Mouse (Mus musculus) brown adipose tissue, adult 24 weeks (tissue): ENCODE results near the gene Palld. TPM values are rescaled to one million over a fixed set of nuclear protein-coding genes. Genes with fewer than 3 reads are reported as not detected.
A peak's percentile ranks its signal among the peaks of the same experiment; 100 is the strongest.

ENCODE experiments used
- H3K27ac ChIP-seq: fragments of 200-500 bp; replicated peaks from 2 replicates; pipeline ENCODE4 v1.5.1; 2012; ENCODE audit warnings: low read depth, mild to moderate bottlenecking, low read length
- H3K4me1 ChIP-seq: fragments of 200-500 bp; 2 replicates; pipeline ENCODE4 v1.6.1; 2012; ENCODE audit warnings: low read length, mixed read lengths; ENCODE audit not compliant: control insufficient read depth, insufficient read depth, insufficient read length
- H3K4me3 ChIP-seq: fragments of 200-500 bp; 2 replicates; pipeline ENCODE4 v1.5.1; 2012; ENCODE audit warnings: low read depth, mild to moderate bottlenecking, low read length, moderate library complexity; ENCODE audit not compliant: insufficient read depth
- polyA plus RNA-seq: library from polyadenylated mRNA; stranded (reverse); fragments of >200 nt; gene quantifications from 2 replicates; pipeline ENCODE4 v1.2.4, GENCODE M21; 2012; ENCODE audit not compliant: missing spikeins, insufficient read depth, insufficient read length

Gene Palld
- polyA plus RNA-seq, 1 experiment, result 14.7 TPM

- H3K4me3 ChIP-seq, result no peak overlapping the region
- H3K27ac ChIP-seq, result 0 out of 2 replicates have a peak overlapping the region, but pooled peaks have one; percentile 21
Measured at GRCm38 (mm10) chr8:61579831-61580230, 322.7 kb downstream of the Palld start.

GRCm38 (mm10) chr8:61578754-61579153 lies 323.7 kb downstream of the Palld start:
- no peak overlapping the region for H3K27ac ChIP-seq
- peaks cover 26% of the 10 kb centered on the region for H3K4me1 ChIP-seq
- H3K4me3 ChIP-seq, result no peak overlapping the region

More at GRCm38 (mm10) chr8:61579831-61580230, 322.7 kb downstream of the Palld start:
- peaks cover 27% of the 10 kb centered on the region for H3K4me1 ChIP-seq

GRCm38 (mm10) chr8:61575096-61575653 lies 327.3 kb downstream of the Palld start:
- Histone ChIP-seq H3K27ac (no peak overlapping the region), H3K4me1 (peaks cover 29% of the 10 kb centered on the region), H3K4me3 (no peak overlapping the region)

GRCm38 (mm10) chr8:61574526-61574925 lies 328.0 kb downstream of the Palld start:
- H3K4me3 ChIP-seq, result no peak overlapping the region
- H3K27ac ChIP-seq, result no peak overlapping the region
- peaks cover 29% of the 10 kb centered on the region for H3K4me1 ChIP-seq

GRCm38 (mm10) chr8:61573179-61573937 lies 329.1 kb downstream of the Palld start:
- Histone ChIP-seq H3K4me1 (peaks cover 27% of the 10 kb centered on the region), H3K4me3 (no peak overlapping the region), H3K27ac (no peak overlapping the region; the same call in 1 of the 2 replicates)

GRCm38 (mm10) chr8:61572697-61573096 lies 329.8 kb downstream of the Palld start:
- H3K27ac ChIP-seq, result no peak overlapping the region
- peaks cover 27% of the 10 kb centered on the region for H3K4me1 ChIP-seq
- no peak overlapping the region for H3K4me3 ChIP-seq

GRCm38 (mm10) chr8:61570637-61571036 lies 331.9 kb downstream of the Palld start:
- Histone ChIP-seq H3K27ac (no peak overlapping the region), H3K4me1 (peaks cover 23% of the 10 kb centered on the region), H3K4me3 (no peak overlapping the region)

- peak overlapping the region; percentile 49 for H3K27ac ChIP-seq
- H3K4me1 ChIP-seq, result peaks cover 16% of the 10 kb centered on the region
- H3K4me3 ChIP-seq, result no peak overlapping the region
Measured at GRCm38 (mm10) chr8:61569721-61570120, 332.8 kb downstream of the Palld start.

- peaks cover 12% of the 10 kb centered on the region for H3K4me1 ChIP-seq
- peak overlapping the region; percentile 49; the same call in 1 of the 2 replicates for H3K27ac ChIP-seq
Measured at GRCm38 (mm10) chr8:61569211-61569610, 333.3 kb downstream of the Palld start.

GRCm38 (mm10) chr8:61563378-61563777 lies 339.1 kb downstream of the Palld start:
- peaks cover 12% of the 10 kb centered on the region for H3K4me1 ChIP-seq
- no peak overlapping the region for H3K4me3 ChIP-seq
- no peak overlapping the region for H3K27ac ChIP-seq

More at GRCm38 (mm10) chr8:61569211-61569610, 333.3 kb downstream of the Palld start:
- H3K4me3 ChIP-seq, result no peak overlapping the region

GRCm38 (mm10) chr8:61562626-61563025 lies 339.9 kb downstream of the Palld start:
- H3K4me1 ChIP-seq, result peaks cover 14% of the 10 kb centered on the region
- no peak overlapping the region for H3K27ac ChIP-seq
- no peak overlapping the region for H3K4me3 ChIP-seq

- no peak overlapping the region for H3K27ac ChIP-seq
- H3K4me1 ChIP-seq, result peaks cover 18% of the 10 kb centered on the region
Measured at GRCm38 (mm10) chr8:61561220-61561619, 341.3 kb downstream of the Palld start.

GRCm38 (mm10) chr8:61559979-61560378 lies 342.5 kb downstream of the Palld start:
- Histone ChIP-seq H3K4me3 (no peak overlapping the region), H3K4me1 (peaks cover 18% of the 10 kb centered on the region), H3K27ac (no peak overlapping the region)

More at GRCm38 (mm10) chr8:61561220-61561619, 341.3 kb downstream of the Palld start:
- no peak overlapping the region for H3K4me3 ChIP-seq

GRCm38 (mm10) chr8:61559450-61559849 lies 343.0 kb downstream of the Palld start:
- Histone ChIP-seq H3K4me1 (peaks cover 18% of the 10 kb centered on the region), H3K4me3 (no peak overlapping the region), H3K27ac (no peak overlapping the region)

GRCm38 (mm10) chr8:61558051-61558846 lies 344.2 kb downstream of the Palld start:
- H3K4me1 ChIP-seq, result peaks cover 18% of the 10 kb centered on the region
- H3K27ac ChIP-seq, result peak overlapping the region; percentile 67
- H3K4me3 ChIP-seq, result no peak overlapping the region
